Mouse (Mus musculus): ENCODE measurements at regions not wholly inside any gene's neighbourhood (a gene's known extent, or its start where the extent isn't known, plus 50 kb on each side); places are given as distances from the start of the nearest gene placed in this dataset.

- TF ChIP-seq MAFK (IDR thresholded peaks at IDR 0.05; ENCODE audit: insufficient read depth, low read depth, low read length) (peak; percentile 70; the same call in 1 of the 2 replicates), CHD2 (IDR thresholded peaks at IDR 0.05; ENCODE audit: low read depth, low read length) (no peak)
These were observed 63.3 kb upstream of the Ssr3 start for GRCm38 (mm10) chr3:65455597-65456284.
